Mouse (Mus musculus) limb, embryonic 13.5 days (tissue): ENCODE data around the gene Dus4l. TPM values are rescaled to one million over a fixed set of nuclear protein-coding genes. Genes with fewer than 3 reads are reported as not detected.

Source experiments
- polyA plus RNA-seq: library from polyadenylated mRNA; unstranded; fragments of >200 nt; fragmentation: Nextera tagmentation; extraction: Ambion mirVana; gene quantifications from 2 replicates; pipeline ENCODE4 v1.2.1, GENCODE M21; 2015

Gene Dus4l
- polyA plus RNA-seq, 1 experiment from 2014 or later = 11.3 TPM

Other genes with a start within 250 kb of the Dus4l start
- 13.6 and 14.4 TPM in 2 replicates for gene Cbll1, start 155.2 kb downstream of the Dus4l start, polyA plus RNA-seq
- 0.08 TPM in 1 of 2 replicates, not detected in the other for gene Slc26a4, start 94.9 kb downstream of the Dus4l start, polyA plus RNA-seq
- 32.7 and 33.1 TPM in 2 replicates for gene Bcap29, start 20.2 kb downstream of the Dus4l start, polyA plus RNA-seq
- 35.0 and 36.1 TPM in 2 replicates for gene Cog5, start within 50 bp of the Dus4l start, polyA plus RNA-seq
- gene Gpr22, start 59.1 kb upstream of the Dus4l start, polyA plus RNA-seq = 0.38 and 0.55 TPM in 2 replicates